Comparison of ENCODE assay signal across 14 mouse cellular contexts in the genomic region with DNA sequence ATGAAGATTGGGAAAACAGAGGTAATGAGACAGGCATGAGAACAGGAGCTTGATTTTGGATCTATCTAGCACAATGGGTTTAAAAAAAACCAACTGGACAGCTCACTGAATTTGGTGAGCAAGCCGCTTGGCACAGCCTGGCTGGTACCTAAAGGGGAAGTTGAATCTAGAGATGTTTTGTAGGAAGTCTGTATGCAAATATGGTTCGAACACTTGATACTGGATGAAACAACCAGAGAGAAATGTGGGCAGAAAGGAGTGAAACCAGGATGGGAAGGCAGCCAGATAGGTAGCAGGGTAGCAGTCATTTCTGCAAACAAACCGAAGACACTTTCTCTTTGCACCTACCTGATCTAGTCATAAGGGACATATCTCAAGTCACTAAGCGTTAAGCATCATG.
"Had no signal": no experiment of that assay in that cellular context is flagged by ENCODE, and none has a peak within 500 bp of the region (broad histone marks: within the 10 kb centered on the region; RNA-seq: fewer than 3 reads in every experiment).

No protein-coding gene starts in this region.

- H3K27ac ChIP-seq: kidney, postnatal 0 days; limb, embryonic 13.5 days; midbrain, embryonic 15.5 days; neural tube, embryonic 12.5 days had no signal

- H3K27me3 ChIP-seq: limb, embryonic 13.5 days; megakaryocyte, embryonic 14.5 days; midbrain, embryonic 15.5 days; neural tube, embryonic 12.5 days had no signal

- DNase-seq: kidney, adult 2 months; kidney, postnatal 36 days; layer of hippocampus, adult 9-11 months; left cerebral cortex, postnatal 4 days; lung, embryonic 14.5 days; lung, postnatal 10 days; retina, postnatal 1 day; right cerebral cortex, postnatal 4 days; thymus, postnatal 36 days had no signal

- H3K4me3 ChIP-seq: limb, embryonic 13.5 days; megakaryocyte, embryonic 14.5 days; midbrain, embryonic 15.5 days; neural tube, embryonic 12.5 days had no signal

- H3K36me3 ChIP-seq: midbrain, embryonic 15.5 days; neural tube, embryonic 12.5 days had no signal

- H3K9me3 ChIP-seq: midbrain, embryonic 15.5 days; neural tube, embryonic 12.5 days had no signal

- H3K9ac ChIP-seq: limb, embryonic 13.5 days; lung, embryonic 14.5 days; midbrain, embryonic 15.5 days; neural tube, embryonic 12.5 days had no signal
